Mouse (Mus musculus) G1E (cell line): ENCODE results near the gene Hdhd3.

ENCODE experiments used
- CTCF ChIP-seq: IDR thresholded peaks from 2 replicates; pipeline ENCODE4 v1.5.1; 2012; ENCODE audit warnings: low read depth, low read length, inconsistent platforms, mixed read lengths
- GATA1 ChIP-seq: IDR thresholded peaks from 2 replicates; pipeline ENCODE4 v1.6.1; 2012; ENCODE audit warnings: borderline replicate concordance, low read length, inconsistent platforms, mixed read lengths

DNA sequence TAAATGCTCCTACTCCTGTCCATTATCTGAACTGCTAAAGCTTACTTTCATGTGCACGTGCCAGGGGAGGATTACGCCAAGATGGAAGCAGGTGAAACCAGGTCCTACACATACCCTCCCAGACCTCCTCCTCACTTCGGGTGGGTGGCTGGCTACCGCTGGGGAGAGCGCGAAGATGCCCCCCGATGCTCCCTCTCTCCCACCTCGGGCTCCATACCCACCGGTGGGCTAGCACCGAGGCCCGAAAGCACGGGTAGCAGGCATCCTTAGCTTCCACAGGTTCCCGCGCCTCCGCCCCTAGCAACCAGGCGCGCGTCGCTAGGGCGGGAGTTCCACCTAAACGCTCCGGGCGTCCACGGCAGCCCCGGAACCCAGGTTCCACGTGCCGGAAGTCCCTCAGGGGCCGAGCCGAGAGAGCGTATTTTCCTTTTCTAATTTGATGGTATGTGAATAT is 32.6 kb downstream of the Hdhd3 start, which contains the start of gene Wdr31:
- no peak for TF ChIP-seq CTCF
- TF ChIP-seq GATA1, result no peak
